Mouse (Mus musculus) erythroblast, embryonic 14.5 days (primary cell): ENCODE results near the gene Carhsp1.

Experiments used
- GATA1 ChIP-seq: IDR thresholded peaks from 2 replicates; pipeline ENCODE4 v1.6.1; 2012; ENCODE audit warnings: low read length, inconsistent platforms, mixed read lengths
- TAL1 ChIP-seq: IDR thresholded peaks from 3 replicates; pipeline ENCODE4 v1.6.1; 2012; ENCODE audit warnings: low read length, inconsistent platforms, mixed read lengths

GRCm38 (mm10) chr16:8687559-8688112 is 15.7 kb upstream of the Carhsp1 start:
- TF ChIP-seq TAL1 (no peak), GATA1 (no peak)
